Mouse (Mus musculus) C2C12 (cell line): Measurements from ENCODE around the gene Actr3. TPM values are rescaled to one million over a fixed set of nuclear protein-coding genes. Genes with fewer than 3 reads are reported as not detected.

ENCODE experiments used
- H3K27me3 ChIP-seq: one replicate; pipeline ENCODE4 v1.6.1; 2011; ENCODE audit not compliant: control insufficient read depth, insufficient read depth, insufficient read length
- H3K36me3 ChIP-seq: one replicate; pipeline ENCODE4 v1.6.1; 2011; ENCODE audit not compliant: control insufficient read depth, insufficient read depth
- H3K4me3 ChIP-seq: one replicate; pipeline ENCODE4 v1.5.1; 2011; ENCODE audit warnings: mild to moderate bottlenecking, control low read depth; ENCODE audit not compliant: poor library complexity, insufficient read depth, severe bottlenecking
- H3K79me2 ChIP-seq: one replicate; pipeline ENCODE4 v1.6.1; 2011; ENCODE audit not compliant: control insufficient read depth, insufficient read depth
- H3K79me3 ChIP-seq: one replicate; pipeline ENCODE4 v1.6.1; 2011; ENCODE audit warnings: low read depth, control low read depth
- H3ac ChIP-seq: one replicate; pipeline ENCODE3; 2011; ENCODE audit warnings: low read depth; ENCODE audit not compliant: control insufficient read depth, insufficient read length
- CEBPB ChIP-seq: IDR thresholded peaks from one replicate; pipeline ENCODE4 v1.6.1; 2011; ENCODE audit warnings: low read depth, mild to moderate bottlenecking, control low read depth, moderate library complexity
- CTCF ChIP-seq: IDR thresholded peaks from one replicate; pipeline ENCODE4 v1.5.1; 2011; ENCODE audit not compliant: control insufficient read depth, insufficient read depth, insufficient read length
- FOSL1 ChIP-seq: IDR thresholded peaks from one replicate; pipeline ENCODE4 v1.8.0; 2011; ENCODE audit warnings: mild to moderate bottlenecking, low read length; ENCODE audit not compliant: poor library complexity, insufficient read depth, severe bottlenecking
- MAX ChIP-seq: IDR thresholded peaks from one replicate; pipeline ENCODE4 v1.6.1; 2011; ENCODE audit warnings: mild to moderate bottlenecking, control low read depth
- MYOD1 ChIP-seq: IDR thresholded peaks from one replicate; pipeline ENCODE4 v1.6.1; 2011; ENCODE audit warnings: low read depth; ENCODE audit not compliant: control insufficient read depth, insufficient read length
- MYOG ChIP-seq: IDR thresholded peaks from one replicate; pipeline ENCODE4 v1.6.1; 2011; ENCODE audit not compliant: control insufficient read depth, insufficient read length; ENCODE audit errors: extremely low read depth
- USF1 ChIP-seq: IDR thresholded peaks from one replicate; pipeline ENCODE4 v1.6.1; 2011; ENCODE audit warnings: low read depth, mild to moderate bottlenecking, control low read depth, moderate library complexity
- polyA plus RNA-seq: library from polyadenylated mRNA; unstranded; fragments of >200 nt; fragmentation: generic; extraction: Trizol; gene quantifications from one replicate; pipeline ENCODE4 v1.2.1, GENCODE M21; 2012; ENCODE audit warnings: missing spikeins

Actr3 gene
- polyA plus RNA-seq, 1 experiment = 169 TPM

DNA sequence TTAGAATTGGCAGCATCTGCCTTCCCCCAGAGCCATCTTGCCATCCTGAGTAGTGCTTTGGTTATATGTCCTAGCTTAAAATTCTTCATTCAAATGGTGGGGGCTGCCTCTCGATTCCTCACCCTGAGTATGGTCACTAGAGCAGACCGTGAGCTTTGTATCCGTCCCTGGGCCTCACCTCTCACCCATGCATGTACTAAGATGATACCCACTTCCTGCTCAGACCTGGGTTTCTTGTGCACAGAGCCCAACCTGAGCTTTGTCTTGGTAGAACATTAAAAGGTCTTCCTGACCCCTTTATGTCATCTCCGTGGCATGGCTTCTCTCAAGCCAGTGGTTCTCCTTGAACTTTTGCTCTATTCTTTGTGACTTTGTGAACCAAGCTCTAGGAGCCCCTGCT lies 28.5 kb upstream of the Actr3 start:
- TF ChIP-seq MYOD1 (no peak), MYOG (no peak), CTCF (no peak), FOSL1 (no peak), CEBPB (no peak), MAX (no peak), USF1 (no peak)
- no peaks in the 10 kb centered on the region for H3K27me3 ChIP-seq
- H3K4me3 ChIP-seq = no peak overlapping the region

GRCm38 (mm10) chr1:125463349-125463748 lies 27.8 kb upstream of the Actr3 start:
- Histone ChIP-seq H3K4me3 (no peak overlapping the region), H3K27me3 (no peaks in the 10 kb centered on the region), H3K79me2 (no peaks in the 10 kb centered on the region), H3ac (no peak overlapping the region), H3K79me3 (no peaks in the 10 kb centered on the region), H3K36me3 (no peaks in the 10 kb centered on the region)
- TF ChIP-seq CTCF (no peak), CEBPB (no peak), MYOD1 (no peak), USF1 (no peak), FOSL1 (no peak), MYOG (no peak), MAX (no peak)

More for the DNA sequence above, 28.5 kb upstream of the Actr3 start:
- Histone ChIP-seq H3K79me3 (no peaks in the 10 kb centered on the region), H3K36me3 (no peaks in the 10 kb centered on the region), H3K79me2 (no peaks in the 10 kb centered on the region), H3ac (no peak overlapping the region)

- Histone ChIP-seq H3K79me2 (no peaks in the 10 kb centered on the region), H3ac (no peak overlapping the region), H3K79me3 (no peaks in the 10 kb centered on the region), H3K27me3 (no peaks in the 10 kb centered on the region), H3K4me3 (no peak overlapping the region), H3K36me3 (no peaks in the 10 kb centered on the region)
- no peak for TF ChIP-seq MYOD1
- no peak for TF ChIP-seq FOSL1
- TF ChIP-seq MAX = no peak
- TF ChIP-seq MYOG = no peak
- no peak for TF ChIP-seq CEBPB
- TF ChIP-seq CTCF = no peak
These were observed 27.4 kb upstream of the Actr3 start for GRCm38 (mm10) chr1:125462917-125463316.

GRCm38 (mm10) chr1:125458531-125458930 lies 23.0 kb upstream of the Actr3 start:
- H3K79me2 ChIP-seq = no peaks in the 10 kb centered on the region
- no peaks in the 10 kb centered on the region for H3K36me3 ChIP-seq
- no peak for TF ChIP-seq CTCF
- no peak for TF ChIP-seq MYOD1
- TF ChIP-seq CEBPB = no peak
- TF ChIP-seq MAX = no peak
- no peak for TF ChIP-seq MYOG
- TF ChIP-seq FOSL1 = no peak
- TF ChIP-seq USF1 = no peak
- H3K79me3 ChIP-seq = no peaks in the 10 kb centered on the region
- no peak overlapping the region for H3ac ChIP-seq
- H3K27me3 ChIP-seq = no peaks in the 10 kb centered on the region
- H3K4me3 ChIP-seq = no peak overlapping the region

GRCm38 (mm10) chr1:125455128-125455527 lies 19.6 kb upstream of the Actr3 start:
- TF ChIP-seq MYOG = no peak
- no peak for TF ChIP-seq MYOD1
- TF ChIP-seq CEBPB = no peak
- Histone ChIP-seq H3K79me3 (no peaks in the 10 kb centered on the region), H3K79me2 (no peaks in the 10 kb centered on the region), H3ac (no peak overlapping the region), H3K4me3 (no peak overlapping the region), H3K27me3 (no peaks in the 10 kb centered on the region), H3K36me3 (no peaks in the 10 kb centered on the region)

DNA sequence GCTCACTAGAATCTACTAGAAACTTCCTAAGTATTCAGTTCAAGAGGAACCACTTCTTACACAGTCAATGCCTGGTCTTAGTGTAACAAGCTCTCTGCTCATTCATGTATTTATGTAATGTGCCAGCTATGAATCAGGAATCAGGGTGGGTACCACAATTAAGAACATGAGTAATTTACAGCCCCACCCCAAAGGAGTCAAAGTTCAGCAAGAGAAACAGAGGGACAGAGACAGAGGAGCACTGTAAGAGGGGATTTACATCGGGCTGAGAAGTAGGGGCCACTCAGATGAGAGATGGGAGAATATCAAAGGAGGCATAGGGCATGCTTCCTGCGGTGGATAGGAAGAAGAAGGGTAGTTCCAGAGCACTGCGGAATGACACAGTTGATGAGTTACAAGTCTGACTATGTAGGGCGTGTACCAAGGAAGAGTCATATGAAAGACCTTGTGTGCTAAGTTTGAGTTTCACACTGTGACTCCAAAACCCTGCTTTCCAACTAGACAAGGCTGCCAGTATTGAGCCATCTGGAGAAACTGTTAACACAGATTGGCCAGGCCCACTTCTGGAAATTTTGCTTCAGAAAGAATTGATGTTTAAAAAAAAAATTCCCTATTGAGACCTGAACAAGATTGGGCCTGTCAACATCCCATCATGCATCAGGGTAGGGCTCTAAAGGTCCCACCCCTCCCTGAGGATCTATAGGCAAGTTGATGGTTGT lies 14.9 kb upstream of the Actr3 start:
- no peak for TF ChIP-seq FOSL1
- TF ChIP-seq CEBPB = no peak
- no peaks in the 10 kb centered on the region for H3K79me3 ChIP-seq
- no peak overlapping the region for H3ac ChIP-seq
- H3K4me3 ChIP-seq = no peak overlapping the region
- H3K36me3 ChIP-seq = no peaks in the 10 kb centered on the region
- no peaks in the 10 kb centered on the region for H3K79me2 ChIP-seq
- H3K27me3 ChIP-seq = no peaks in the 10 kb centered on the region
